Mouse (Mus musculus): Measurements from ENCODE around the gene Pafah2. TPM values are rescaled to one million over a fixed set of nuclear protein-coding genes. Genes with fewer than 3 reads are reported as not detected.

The Pafah2 gene
- 3.4 and 4.6 TPM in 2 replicates for polyA plus RNA-seq (2012; rRNA removed)

GRCm38 (mm10) chr4:134395977-134396825 is at the start of gene Pafah2:
Gene Pafah2, plus strand, starts transcription at chr4:134396320.

GRCm38 (mm10) chr4:134383750-134384149 is 12.4 kb upstream of the Pafah2 start, which contains the start of gene Extl1:
Gene Extl1, minus strand, starts transcription at chr4:134383850.

GRCm38 (mm10) chr4:134468215-134468575 is 72.1 kb downstream of the Pafah2 start, which contains the start of gene Stmn1:
Gene Stmn1, plus strand, starts transcription at chr4:134468320.

Other genes starting within 250 kb of the Pafah2 start
- gene Cep85, start 209.2 kb upstream of the Pafah2 start, polyA plus RNA-seq (2012; rRNA removed): 14.3 and 19.2 TPM in 2 replicates
- not detected in 2 replicates for gene Gm7534, start 193.3 kb upstream of the Pafah2 start, polyA plus RNA-seq (2012; rRNA removed)
- not detected in 2 replicates for gene Catsper4, start 168.9 kb upstream of the Pafah2 start, polyA plus RNA-seq (2012; rRNA removed)
- 0.03 and 0.08 TPM in 2 replicates for gene Cnksr1, start 157.9 kb upstream of the Pafah2 start, polyA plus RNA-seq (2012; rRNA removed)
- not detected in 2 replicates for gene E130218I03Rik, start 152.7 kb upstream of the Pafah2 start, polyA plus RNA-seq (2012; rRNA removed)
- 6.0 and 6.2 TPM in 2 replicates for gene Zfp593, start 150.7 kb upstream of the Pafah2 start, polyA plus RNA-seq (2012; rRNA removed)
- not detected in 2 replicates for gene Gm30191, start 149.4 kb upstream of the Pafah2 start, polyA plus RNA-seq (2012; rRNA removed)
- gene Grrp1, start 142.2 kb upstream of the Pafah2 start, polyA plus RNA-seq (2012; rRNA removed): 0.72 and 0.92 TPM in 2 replicates
- 5.1 and 5.3 TPM in 2 replicates for gene Pdik1l, start 108.4 kb upstream of the Pafah2 start, polyA plus RNA-seq (2012; rRNA removed)
- gene Trim63, start 81.2 kb upstream of the Pafah2 start, polyA plus RNA-seq (2012; rRNA removed): 0.06 and 0.16 TPM in 2 replicates
- gene Slc30a2, start 53.1 kb upstream of the Pafah2 start, polyA plus RNA-seq (2012; rRNA removed): 0.02 and 0.03 TPM in 2 replicates
- 0.10 TPM in 2 replicates for gene Extl1, start 12.5 kb upstream of the Pafah2 start, polyA plus RNA-seq (2012; rRNA removed)
- 92.8 and 131 TPM in 2 replicates for gene Stmn1, start 72.0 kb downstream of the Pafah2 start, polyA plus RNA-seq (2012; rRNA removed)
- gene Paqr7, start 100.4 kb downstream of the Pafah2 start, polyA plus RNA-seq (2012; rRNA removed): 3.0 and 4.1 TPM in 2 replicates
- 21.6 and 26.4 TPM in 2 replicates for gene Aunip, start 114.7 kb downstream of the Pafah2 start, polyA plus RNA-seq (2012; rRNA removed)
- 25.3 and 29.4 TPM in 2 replicates for gene Mtfr1l, start 139.1 kb downstream of the Pafah2 start, polyA plus RNA-seq (2012; rRNA removed)
- 3.4 and 4.1 TPM in 2 replicates for gene Selenon, start 155.8 kb downstream of the Pafah2 start, polyA plus RNA-seq (2012; rRNA removed)